Comparison of ENCODE assay signal across 17 mouse cellular contexts in genomic region chr11:75298491-75298890, GRCm38 (mm10). TPM values are rescaled to one million over a fixed set of nuclear protein-coding genes. Genes with fewer than 3 reads are reported as not detected.
DNase-seq lines count a peak whose midpoint lies in the region; ATAC-seq and TF ChIP-seq lines count a peak whose summit lies in the region.
"Had no signal": no experiment of that assay in that cellular context is flagged by ENCODE, and none has a peak within 500 bp of the region (broad histone marks: within the 10 kb centered on the region; RNA-seq: fewer than 3 reads in every experiment).

No protein-coding gene starts in this region.

- WGBS in kidney, embryonic 15.5 days: 27% methylated on average over 11 of the region's 11 CpGs
- 52% methylated on average over 11 of the region's 11 CpGs for WGBS in midbrain, embryonic 12.5 days
- 41% methylated on average over 11 of the region's 11 CpGs for WGBS in midbrain, postnatal 0 days

- H3K4me1 ChIP-seq in kidney, embryonic 15.5 days: peaks cover 30% of the 10 kb centered on the region
- peaks cover 23% of the 10 kb centered on the region for H3K4me1 ChIP-seq in midbrain, embryonic 12.5 days
- H3K4me1 ChIP-seq in midbrain, postnatal 0 days (ENCODE audit: insufficient read depth, low read length): peaks cover 6% of the 10 kb centered on the region

- no peak for ATAC-seq in kidney, embryonic 15.5 days (replicated peaks; ENCODE audit: low FRiP score)
- ATAC-seq in midbrain, embryonic 12.5 days (ENCODE audit: low FRiP score, low read depth): no peak
- no peak for ATAC-seq in midbrain, postnatal 0 days (ENCODE audit: low FRiP score)
- ATAC-seq: CD4-positive, CD25-positive, alpha-beta regulatory T cell, adult 4 months had no signal

- H3K9ac ChIP-seq in kidney, embryonic 15.5 days: no peak overlapping the region
- no peak overlapping the region for H3K9ac ChIP-seq in midbrain, embryonic 12.5 days (replicated peaks)
- no peak overlapping the region for H3K9ac ChIP-seq in midbrain, postnatal 0 days (replicated peaks; ENCODE audit: low read length, poor library complexity, severe bottlenecking)
- H3K9ac ChIP-seq: embryonic facial prominence, embryonic 13.5 days; liver, embryonic 14.5 days; neural tube, embryonic 12.5 days had no signal

- peak; percentile 59 for DNase-seq in kidney, adult 11 months
- DNase-seq in midbrain, postnatal 0 days (ENCODE audit: low spot score): no peak
- peak; percentile 14 for DNase-seq in heart, postnatal 4 days
- DNase-seq in lung, postnatal 36 days: peak; percentile 31
- no peak for DNase-seq in layer of hippocampus, adult 9-11 months
- DNase-seq: adrenal gland, postnatal 14 days; cerebellum, adult 2 months; gastrocnemius, postnatal 14 days had no signal

- no peak overlapping the region for H3K4me2 ChIP-seq in kidney, embryonic 15.5 days
- no peak overlapping the region for H3K4me2 ChIP-seq in midbrain, embryonic 12.5 days (replicated peaks)
- no peak overlapping the region for H3K4me2 ChIP-seq in midbrain, postnatal 0 days (ENCODE audit: low read depth, low read length, poor library complexity, severe bottlenecking)
- H3K4me2 ChIP-seq: embryonic facial prominence, embryonic 13.5 days; neural tube, embryonic 12.5 days had no signal

- no peak overlapping the region for H3K4me3 ChIP-seq in kidney, embryonic 15.5 days (replicated peaks)
- no peak overlapping the region for H3K4me3 ChIP-seq in midbrain, embryonic 12.5 days
- no peak overlapping the region for H3K4me3 ChIP-seq in midbrain, postnatal 0 days (ENCODE audit: low read depth, low read length)
- H3K4me3 ChIP-seq: embryonic facial prominence, embryonic 13.5 days; forebrain, embryonic 10.5 days; hindbrain, embryonic 10.5 days; neural tube, embryonic 12.5 days had no signal

- H3K36me3 ChIP-seq in kidney, embryonic 15.5 days: peaks cover 43% of the 10 kb centered on the region
- H3K36me3 ChIP-seq in midbrain, embryonic 12.5 days: peaks cover 32% of the 10 kb centered on the region
- peaks cover 3% of the 10 kb centered on the region for H3K36me3 ChIP-seq in midbrain, postnatal 0 days (ENCODE audit: insufficient read depth, low read length)

- H3K9me3 ChIP-seq in kidney, embryonic 15.5 days (replicated peaks): no peaks in the 10 kb centered on the region
- H3K9me3 ChIP-seq in midbrain, embryonic 12.5 days: no peaks in the 10 kb centered on the region
- H3K9me3 ChIP-seq in midbrain, postnatal 0 days (ENCODE audit: low read length): no peaks in the 10 kb centered on the region
- H3K9me3 ChIP-seq: embryonic facial prominence, embryonic 13.5 days; forebrain, embryonic 10.5 days; hindbrain, embryonic 10.5 days; neural tube, embryonic 12.5 days had no signal

- TF ChIP-seq CTCF in midbrain, postnatal 0 days (IDR thresholded peaks at IDR 0.05): no peak

- H3K27me3 ChIP-seq in kidney, embryonic 15.5 days: peaks cover 10% of the 10 kb centered on the region
- H3K27me3 ChIP-seq in midbrain, embryonic 12.5 days: 0 out of 2 replicates have a peak, but pooled peaks cover under 1% of the 10 kb centered on the region
- no peaks in the 10 kb centered on the region for H3K27me3 ChIP-seq in midbrain, postnatal 0 days (ENCODE audit: insufficient read depth, low read length)

- H3K27ac ChIP-seq in kidney, embryonic 15.5 days: no peak overlapping the region
- 0 out of 2 replicates have a peak overlapping the region, but pooled peaks have one; percentile 0 for H3K27ac ChIP-seq in midbrain, embryonic 12.5 days (replicated peaks)
- H3K27ac ChIP-seq in midbrain, postnatal 0 days (ENCODE audit: low read depth, low read length): no peak overlapping the region
- H3K27ac ChIP-seq: embryonic facial prominence, embryonic 13.5 days; forebrain, embryonic 10.5 days; hindbrain, embryonic 10.5 days; liver, embryonic 14.5 days; macrophage; neural tube, embryonic 12.5 days had no signal

RNA-seq across cellular contexts. Expression of gene Rpa1, which starts 49.6 kb away (rescaled TPM):
- 123 and 128 TPM in 2 replicates for polyA plus RNA-seq in kidney, embryonic 15.5 days (2015; fragmentation: Nextera tagmentation; extraction: Ambion mirVana)
- 107 and 110 TPM in 2 replicates for polyA plus RNA-seq in midbrain, embryonic 12.5 days (2016; fragmentation: Nextera tagmentation; extraction: Ambion mirVana)
- total RNA-seq in midbrain, postnatal 0 days (2014; rRNA removed): 35.9 and 47.6 TPM in 2 replicates
- 43.8 TPM in 2 replicates for polyA plus RNA-seq in midbrain, postnatal 0 days (2015; fragmentation: Nextera tagmentation; extraction: Ambion mirVana)
- 100 to 1,000 TPM; 109 to 114 TPM for total RNA-seq in heart, postnatal 4 days (2021)

RNA-seq across cellular contexts. Expression of gene Smyd4, which starts 49.7 kb away (rescaled TPM):
- polyA plus RNA-seq in kidney, embryonic 15.5 days (2015; fragmentation: Nextera tagmentation; extraction: Ambion mirVana): 14.6 and 15.2 TPM in 2 replicates
- polyA plus RNA-seq in midbrain, embryonic 12.5 days (2016; fragmentation: Nextera tagmentation; extraction: Ambion mirVana): 16.3 and 16.6 TPM in 2 replicates
- total RNA-seq in midbrain, postnatal 0 days (2014; rRNA removed): 11.0 and 16.7 TPM in 2 replicates
- polyA plus RNA-seq in midbrain, postnatal 0 days (2015; fragmentation: Nextera tagmentation; extraction: Ambion mirVana): 15.2 and 16.8 TPM in 2 replicates
- 1 to 10 TPM; 6.4 to 8.5 TPM for total RNA-seq in heart, postnatal 4 days (2021)

Comparison
In these comparisons a context has a peak if more than half of its experiments do, and no peak if none do; other contexts are left out.
1. DNase-seq: peak in kidney, adult 11 months (single experiment), heart, postnatal 4 days (single experiment) and lung, postnatal 36 days (single experiment); none in midbrain, postnatal 0 days (single experiment) and layer of hippocampus, adult 9-11 months (single experiment).